Mouse (Mus musculus): ENCODE results near the gene Snx30.

- TF ChIP-seq CTCF (conservative IDR thresholded peaks at IDR 0.05; ENCODE audit: low read length) (no peak), POU5F1 (IDR thresholded peaks at IDR 0.05; ENCODE audit: borderline replicate concordance, low read length) (no peak)
Observed at GRCm38 (mm10) chr4:59832810-59833209, 27.2 kb downstream of the Snx30 start.

All from E14TG2a.4 (cell line).